Mouse (Mus musculus) bone marrow, adult 2 months (tissue): Measurements from ENCODE around the gene Scrg1.
"Not testable (repeated sequence)": the region's sequence is repeated elsewhere in the genome, so short reads cannot be mapped to it uniquely, and the experiment has no call there.

ENCODE experiments used
- CTCF ChIP-seq: fragments of 200-500 bp; IDR thresholded peaks from 2 replicates; pipeline ENCODE4 v1.5.1; 2011; ENCODE audit warnings: low read length, control low read depth; ENCODE audit not compliant: control insufficient read depth, insufficient read depth
- POLR2A ChIP-seq: fragments of 200-500 bp; IDR thresholded peaks from 2 replicates; pipeline ENCODE4 v1.6.1; 2011; ENCODE audit warnings: low read depth, mild to moderate bottlenecking, control low read depth, low read length, borderline replicate concordance; ENCODE audit not compliant: control insufficient read depth

GRCm38 (mm10) chr8:57516685-57517084 is 61.0 kb downstream of the Scrg1 start:
- not testable (repeated sequence) for TF ChIP-seq POLR2A, CTCF
